Mouse (Mus musculus): Measurements from ENCODE around the gene Cdkn1c.

DNA sequence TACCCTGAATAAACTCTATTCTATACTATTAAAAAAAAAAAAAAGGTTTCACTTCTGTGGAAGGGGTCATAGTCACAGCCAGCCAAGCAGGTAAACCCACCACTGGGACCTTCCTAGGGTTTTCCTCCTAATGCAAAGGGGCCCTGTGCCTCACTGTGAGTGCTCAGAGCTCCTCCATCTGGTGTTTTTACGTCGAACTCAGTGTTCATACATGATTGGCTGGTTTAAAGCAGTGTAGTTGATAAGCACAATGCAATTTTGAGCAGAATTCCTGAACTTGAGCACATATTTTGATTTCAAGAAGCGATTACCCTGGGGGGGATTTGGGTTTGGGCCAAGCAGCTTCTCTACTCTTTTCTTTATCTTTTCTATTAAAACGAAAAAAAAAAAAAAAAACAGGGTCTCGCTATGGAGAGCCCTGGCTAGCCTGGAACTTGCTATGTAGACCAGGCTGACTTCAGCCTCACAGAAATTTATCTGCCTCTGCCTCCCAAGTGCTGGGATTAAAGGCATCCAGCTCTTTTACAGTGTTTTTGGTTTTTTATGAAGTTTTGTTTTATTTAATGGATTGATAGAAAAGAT is 21.0 kb upstream of the Cdkn1c start:
- TF ChIP-seq NELFE (IDR thresholded peaks at IDR 0.05; ENCODE audit: low read depth, low read length) (peak; percentile 45), MYC (IDR thresholded peaks at IDR 0.05; ENCODE audit: low read depth, low read length) (no peak), JUND (IDR thresholded peaks at IDR 0.05; ENCODE audit: low read depth, low read length) (no peak), CTCF (IDR thresholded peaks at IDR 0.05 in 2 of 3, conservative IDR thresholded peaks at IDR 0.05 in 1 of 3; ENCODE audit: control insufficient read depth in 1 of 3, insufficient read depth in 1 of 3, low read depth in 2 of 3, low read length in 3 of 3, poor library complexity in 1 of 3, severe bottlenecking in 1 of 3) (no peak; a peak in 1 of 6 replicates), POLR2A (IDR thresholded peaks at IDR 0.05; ENCODE audit: control insufficient read depth in 1 of 2, insufficient read depth in 1 of 2, low read depth in 1 of 2, low read length in 2 of 2, poor library complexity in 1 of 2) (peak in 1 of 2 experiments; percentile 48; a peak in 2 of 4 replicates), EP300 (IDR thresholded peaks at IDR 0.05; ENCODE audit: low read depth in 1 of 2, low read length in 2 of 2) (no peak), TBP (IDR thresholded peaks at IDR 0.05; ENCODE audit: low read depth, low read length) (peak; percentile 58), USF1 (IDR thresholded peaks at IDR 0.05; ENCODE audit: low read depth, low read length) (no peak), GATA1 (IDR thresholded peaks at IDR 0.05; ENCODE audit: low read depth, low read length) (peak; percentile 82), SMC3 (IDR thresholded peaks at IDR 0.05; ENCODE audit: low read depth, low read length) (no peak), ZKSCAN1 (IDR thresholded peaks at IDR 0.05; ENCODE audit: low read depth, low read length) (no peak), HCFC1 (IDR thresholded peaks at IDR 0.05; ENCODE audit: low read depth, low read length) (peak; percentile 48; the same call in 1 of the 2 replicates), MAZ (IDR thresholded peaks at IDR 0.05; ENCODE audit: low read depth, low read length) (peak; percentile 57; the same call in 1 of the 2 replicates), ETS1 (IDR thresholded peaks at IDR 0.05; ENCODE audit: low read depth, low read length) (peak; percentile 68)

All from MEL (cell line).